Mouse (Mus musculus) MN1 (cell line): Measurements from ENCODE around the gene Olfr1110.
"Not testable (repeated sequence)": the region's sequence is repeated elsewhere in the genome, so short reads cannot be mapped to it uniquely, and the experiment has no call there.

Source experiments
- DNase-seq: peaks from one replicate; pipeline ENCODE4 v3.0.0-alpha.2; 2016; ENCODE audit warnings: low spot score

Gene Olfr1110

GRCm38 (mm10) chr2:87140200-87140599, at the start of gene Olfr1110:
Olfr1110 (minus strand) TSS chr2:87140300.
- DNase-seq: no peak

DNA sequence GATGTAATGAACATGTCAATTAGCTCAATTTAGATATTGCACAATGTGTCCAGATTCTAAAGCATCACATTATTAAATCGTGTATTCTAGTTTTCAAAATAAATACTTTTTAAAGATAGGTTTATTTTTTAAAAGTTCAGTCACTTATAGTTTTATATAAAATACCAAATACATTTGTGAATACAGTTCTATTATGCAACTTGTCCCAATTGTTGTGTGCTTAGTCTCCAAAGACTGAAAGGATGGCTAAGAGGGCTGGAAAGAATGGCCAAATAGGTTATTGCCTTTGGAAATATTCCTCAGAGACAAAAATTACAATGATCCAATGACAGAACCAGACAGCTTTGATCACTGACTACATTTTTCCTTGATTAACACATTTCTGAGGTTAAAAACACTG, 47.4 kb upstream of the Olfr1110 start, which contains the start of gene Olfr1112:
Olfr1112 (plus strand) TSS at position 301 of the 400 bp plus-strand sequence.
- no peak for DNase-seq

- DNase-seq: not testable (repeated sequence)
These were observed 27.6 kb upstream of the Olfr1110 start for GRCm38 (mm10) chr2:87167731-87168130.

DNA sequence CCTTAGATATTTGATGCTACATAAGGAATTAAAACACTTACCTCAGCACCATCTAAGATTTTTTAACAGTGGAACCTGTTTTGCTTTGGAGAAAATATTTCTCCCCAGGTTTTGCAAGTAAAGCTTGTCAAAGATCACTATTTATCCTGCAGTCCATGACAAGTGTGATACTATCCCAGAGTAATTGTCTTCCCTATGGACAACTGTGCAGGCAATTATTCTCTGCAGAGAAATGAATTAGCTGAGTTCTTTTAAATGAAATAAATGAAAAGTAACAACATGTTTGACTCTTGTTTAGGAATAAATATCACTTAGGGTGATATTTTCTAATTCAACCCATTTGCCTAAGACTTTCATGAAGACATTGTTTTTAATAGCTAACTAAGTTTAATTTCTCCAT, 12.4 kb upstream of the Olfr1110 start, which contains the start of gene Olfr1111:
Olfr1111 (minus strand) TSS at position 101 of the 400 bp plus-strand sequence.
- no peak for DNase-seq

DNA sequence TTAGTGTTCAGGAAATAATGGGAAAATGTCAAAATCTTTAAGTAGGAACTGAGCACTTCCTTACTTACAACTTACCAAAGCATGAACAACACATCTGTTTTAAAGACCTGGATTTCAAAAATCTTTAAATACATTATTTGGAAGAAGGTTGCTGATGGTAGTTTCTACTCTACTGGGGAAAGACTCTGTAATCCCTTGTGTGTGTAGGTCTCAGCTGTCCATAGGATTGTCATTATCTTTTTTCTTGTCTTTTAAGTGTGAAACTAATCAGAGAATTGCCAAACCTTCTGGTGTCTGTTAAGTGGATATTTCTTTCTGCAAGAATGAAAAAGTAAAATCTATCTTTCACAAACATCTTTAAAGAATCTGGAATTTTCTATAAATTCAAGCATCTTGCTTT, 25.6 kb downstream of the Olfr1110 start, which contains the start of gene Olfr259:
Olfr259 (minus strand) TSS at position 101 of the 400 bp plus-strand sequence.
- DNase-seq: no peak

- DNase-seq: no peak
These were observed 44.2 kb downstream of the Olfr1110 start, which contains the start of gene Olfr1109 for GRCm38 (mm10) chr2:87095908-87096307. Olfr1109 (minus strand) TSS chr2:87096008.
